Mouse (Mus musculus) heart, postnatal 0 days (tissue): Measurements from ENCODE around the gene Fam107b. TPM values are rescaled to one million over a fixed set of nuclear protein-coding genes. Genes with fewer than 3 reads are reported as not detected.

Experiments used
- ATAC-seq: fragments of 200-750 bp; cut with Nextera tagmentation; 2 replicates; pipeline ENCODE4 v1.8.0; 2017; ENCODE audit warnings: low read depth, moderate number of reproducible peaks, moderate library complexity; ENCODE audit not compliant: insufficient read depth
- DNase-seq: peaks from one replicate; pipeline ENCODE4 v3.0.0-alpha.2; 2016; ENCODE audit warnings: low spot score
- H3K27ac ChIP-seq: fragments of 300-500 bp; sonication (generic); 2 replicates; pipeline ENCODE4 v1.5.1; 2014; ENCODE audit warnings: low read depth, mild to moderate bottlenecking
- H3K27me3 ChIP-seq: fragments of 300-500 bp; sonication (generic); 2 replicates; pipeline ENCODE4 v1.6.1; 2014; ENCODE audit warnings: low read length, mixed read lengths; ENCODE audit not compliant: control insufficient read depth, insufficient read depth
- H3K36me3 ChIP-seq: fragments of 300-500 bp; sonication (generic); replicated peaks from 2 replicates; pipeline ENCODE4 v1.6.1; 2014; ENCODE audit warnings: low read length, mixed read lengths; ENCODE audit not compliant: control insufficient read depth, insufficient read depth
- H3K4me1 ChIP-seq: fragments of 300-500 bp; sonication (generic); 2 replicates; pipeline ENCODE4 v1.6.1; 2014; ENCODE audit warnings: antibody characterized with exemption; ENCODE audit not compliant: control insufficient read depth, insufficient read depth
- H3K4me2 ChIP-seq: fragments of 300-500 bp; sonication (generic); 2 replicates; pipeline ENCODE4 v1.6.1; 2014; ENCODE audit warnings: low read depth, mild to moderate bottlenecking, low read length, moderate library complexity
- H3K4me3 ChIP-seq: fragments of 300-500 bp; sonication (generic); 2 replicates; pipeline ENCODE4 v1.5.1; 2014; ENCODE audit warnings: low read depth, low read length
- H3K9ac ChIP-seq: fragments of 300-500 bp; sonication (generic); replicated peaks from 2 replicates; pipeline ENCODE4 v1.6.1; 2014; ENCODE audit warnings: low read depth, low read length, mixed read lengths
- H3K9me3 ChIP-seq: fragments of 300-500 bp; sonication (generic); replicated peaks from 2 replicates; pipeline ENCODE4 v1.6.1; 2016; ENCODE audit warnings: low read length; ENCODE audit not compliant: control insufficient read depth
- CTCF ChIP-seq: IDR thresholded peaks from 2 replicates; pipeline ENCODE4 v1.5.1; 2016; ENCODE audit warnings: antibody characterized with exemption, control low read depth, low read depth
- EP300 ChIP-seq: IDR thresholded peaks from 2 replicates; pipeline ENCODE4 v1.6.1; 2016; ENCODE audit warnings: antibody characterized with exemption, low read depth
- WGBS: fragments of 180-500 bp; shearing (Covaris S2); extraction: QIAGEN DNeasy Blood & Tissue Kit; methylation state at CpG from one replicate; pipeline ENCODE4 v1.1.7; 2014; 5-methylcytosine and 5-hydroxymethylcytosine counted together
- polyA plus RNA-seq: library from polyadenylated mRNA; unstranded; fragments of >200 nt; fragmentation: Nextera tagmentation; extraction: Ambion mirVana; gene quantifications from 2 replicates; pipeline ENCODE4 v1.2.1, GENCODE M21; 2015
- total RNA-seq: library from RNA; depleted of rRNA; stranded (reverse); fragments of >200 nt; gene quantifications from 2 replicates; pipeline ENCODE4 v1.2.3, GENCODE M21; 2014; ENCODE audit warnings: low replicate concordance

Gene Fam107b
- total and polyA plus RNA-seq, 2 experiments from 2014 or later = 9.2 to 18.5 TPM

GRCm38 (mm10) chr2:3710521-3710920 is 140.2 kb downstream of the Fam107b start:
- Histone ChIP-seq H3K9ac (no peak overlapping the region), H3K4me1 (0 out of 2 replicates have a peak, but pooled peaks cover 6% of the 10 kb centered on the region), H3K9me3 (no peaks in the 10 kb centered on the region), H3K4me2 (no peak overlapping the region), H3K27ac (no peak overlapping the region), H3K4me3 (no peak overlapping the region), H3K27me3 (no peaks in the 10 kb centered on the region), H3K36me3 (no peaks in the 10 kb centered on the region)
- TF ChIP-seq EP300 (no peak), CTCF (no peak)
- WGBS = 88% methylated on average over 3 of the region's 3 CpGs
- ATAC-seq (no peak), DNase-seq (no peak)

GRCm38 (mm10) chr2:3712369-3713042 is 142.2 kb downstream of the Fam107b start:
- 47% methylated on average over 3 of the region's 3 CpGs for WGBS
- ATAC-seq (no peak), DNase-seq (no peak)
- peak overlapping the region; percentile 89 for H3K4me2 ChIP-seq
- H3K4me3 ChIP-seq = peak overlapping the region; percentile 87
- H3K9me3 ChIP-seq = no peaks in the 10 kb centered on the region
- H3K9ac ChIP-seq = no peak overlapping the region
- H3K4me1 ChIP-seq = peaks cover 14% of the 10 kb centered on the region; the same call in 1 of the 2 replicates
- H3K36me3 ChIP-seq = no peaks in the 10 kb centered on the region
- H3K27ac ChIP-seq = 0 out of 2 replicates have a peak overlapping the region, but pooled peaks have one; percentile 22
- H3K27me3 ChIP-seq = no peaks in the 10 kb centered on the region
- TF ChIP-seq CTCF = no peak
- TF ChIP-seq EP300 = no peak

GRCm38 (mm10) chr2:3713212-3713681 is 143.0 kb downstream of the Fam107b start:
- Histone ChIP-seq H3K27me3 (no peaks in the 10 kb centered on the region), H3K9ac (peak overlapping the region; percentile 84), H3K36me3 (no peaks in the 10 kb centered on the region), H3K9me3 (no peaks in the 10 kb centered on the region), H3K4me2 (peak overlapping the region; percentile 89), H3K27ac (peak overlapping the region; percentile 74), H3K4me1 (peaks cover 17% of the 10 kb centered on the region; the same call in 1 of the 2 replicates), H3K4me3 (peak overlapping the region; percentile 87)
- WGBS = 2% methylated on average over 37 of the region's 41 CpGs
- DNase-seq (peak; percentile 87), ATAC-seq (peak; percentile 93)
- TF ChIP-seq CTCF (no peak), EP300 (no peak)

- peaks cover 17% of the 10 kb centered on the region; the same call in 1 of the 2 replicates for H3K4me1 ChIP-seq
Observed at GRCm38 (mm10) chr2:3713682-3714361, 143.5 kb downstream of the Fam107b start.

GRCm38 (mm10) chr2:3714511-3714910 is 144.2 kb downstream of the Fam107b start:
- Histone ChIP-seq H3K9ac (peak overlapping the region; percentile 84; the same call in 1 of the 2 replicates), H3K36me3 (no peaks in the 10 kb centered on the region), H3K4me1 (peaks cover 17% of the 10 kb centered on the region; the same call in 1 of the 2 replicates), H3K27me3 (no peaks in the 10 kb centered on the region), H3K27ac (no peak overlapping the region), H3K4me3 (peak overlapping the region; percentile 87), H3K9me3 (no peaks in the 10 kb centered on the region), H3K4me2 (peak overlapping the region; percentile 89)
- no peak for TF ChIP-seq EP300
- no peak for TF ChIP-seq CTCF
- ATAC-seq = no peak
- DNase-seq = no peak
- 30% methylated on average over 1 of the region's 1 CpGs for WGBS

More at GRCm38 (mm10) chr2:3713682-3714361, 143.5 kb downstream of the Fam107b start:
- Histone ChIP-seq H3K27ac (peak overlapping the region; percentile 74), H3K9me3 (no peaks in the 10 kb centered on the region), H3K4me2 (peak overlapping the region; percentile 89), H3K4me3 (peak overlapping the region; percentile 87), H3K36me3 (no peaks in the 10 kb centered on the region), H3K27me3 (no peaks in the 10 kb centered on the region), H3K9ac (peak overlapping the region; percentile 84)
- peak; percentile 45 for ATAC-seq
- 1% methylated on average over 37 of the region's 38 CpGs for WGBS
- TF ChIP-seq EP300 = no peak
- TF ChIP-seq CTCF = no peak
- DNase-seq = peak; percentile 44
